Mouse (Mus musculus): ENCODE data around the gene Lfng.

Lfng gene

GRCm38 (mm10) chr5:140639312-140639711 lies 32.2 kb downstream of the Lfng start:
- no peak for DNase-seq (ENCODE audit: low spot score in 2 of 2)

GRCm38 (mm10) chr5:140639871-140640270 lies 32.8 kb downstream of the Lfng start:
- no peak for DNase-seq (ENCODE audit: low spot score in 2 of 2)

GRCm38 (mm10) chr5:140640812-140641211 lies 33.7 kb downstream of the Lfng start:
- no peak for DNase-seq (ENCODE audit: low spot score in 2 of 2)

- no peak for DNase-seq (ENCODE audit: low spot score in 2 of 2)
Measured at GRCm38 (mm10) chr5:140641254-140641928, 34.3 kb downstream of the Lfng start.

GRCm38 (mm10) chr5:140642076-140642475 lies 35.0 kb downstream of the Lfng start:
- peak; percentile 65 to 80 for DNase-seq (ENCODE audit: low spot score in 2 of 2)

- DNase-seq (ENCODE audit: low spot score in 2 of 2) = peak in 1 of 2 experiments; percentile 79
Measured at GRCm38 (mm10) chr5:140644263-140644662, 37.1 kb downstream of the Lfng start.

- peak; percentile 63 to 75 for DNase-seq (ENCODE audit: low spot score in 2 of 2)
Measured at GRCm38 (mm10) chr5:140644702-140645201, 37.6 kb downstream of the Lfng start.

GRCm38 (mm10) chr5:140645454-140645853 lies 38.3 kb downstream of the Lfng start:
- no peak for DNase-seq (ENCODE audit: low spot score in 2 of 2)

- DNase-seq (ENCODE audit: low spot score in 2 of 2) = no peak
Measured at GRCm38 (mm10) chr5:140646171-140646570, 39.1 kb downstream of the Lfng start.

- DNase-seq (ENCODE audit: low spot score in 2 of 2) = no peak
Measured at GRCm38 (mm10) chr5:140647031-140647760, 40.1 kb downstream of the Lfng start.

GRCm38 (mm10) chr5:140647821-140648518 lies 40.9 kb downstream of the Lfng start:
- peak; percentile 56 to 82 for DNase-seq (ENCODE audit: low spot score in 2 of 2)

GRCm38 (mm10) chr5:140648519-140649100 lies 41.5 kb downstream of the Lfng start, which contains the start of gene Ttyh3:
Ttyh3 (minus strand) TSS chr5:140649031.
- DNase-seq (ENCODE audit: low spot score in 2 of 2) = no peak

- DNase-seq (ENCODE audit: low spot score in 2 of 2) = peak; percentile 99
Measured at GRCm38 (mm10) chr5:140649101-140649667, 42.1 kb downstream of the Lfng start.

- DNase-seq (ENCODE audit: low spot score in 2 of 2) = no peak
Measured at GRCm38 (mm10) chr5:140649881-140650414, 42.8 kb downstream of the Lfng start.

- no peak for DNase-seq (ENCODE audit: low spot score in 2 of 2)
Measured at GRCm38 (mm10) chr5:140651231-140651630, 44.1 kb downstream of the Lfng start.

GRCm38 (mm10) chr5:140652587-140652986 lies 45.5 kb downstream of the Lfng start:
- DNase-seq (ENCODE audit: low spot score in 2 of 2) = no peak

GRCm38 (mm10) chr5:140654096-140654845 lies 47.2 kb downstream of the Lfng start:
- DNase-seq (ENCODE audit: low spot score in 2 of 2) = no peak

- no peak for DNase-seq (ENCODE audit: low spot score in 2 of 2)
Measured at GRCm38 (mm10) chr5:140659607-140660272, 52.6 kb downstream of the Lfng start.

GRCm38 (mm10) chr5:140660398-140660797 lies 53.3 kb downstream of the Lfng start:
- DNase-seq (ENCODE audit: low spot score in 2 of 2) = no peak

- no peak for DNase-seq (ENCODE audit: low spot score in 2 of 2)
Measured at GRCm38 (mm10) chr5:140661427-140661826, 54.3 kb downstream of the Lfng start.
